Mouse (Mus musculus) hindbrain, embryonic 10.5 days (tissue): ENCODE measurements at regions not wholly inside any gene's neighbourhood (a gene's known extent, or its start where the extent isn't known, plus 50 kb on each side); places are given as distances from the start of the nearest gene placed in this dataset.
"Not testable (repeated sequence)": the region's sequence is repeated elsewhere in the genome, so short reads cannot be mapped to it uniquely, and the experiment has no call there.

Experiments
- DNase-seq: peaks from one replicate; pipeline ENCODE4 v3.0.0-alpha.2; 2017; ENCODE audit warnings: low spot score
- H3K27ac ChIP-seq: fragments of 300-500 bp; sonication (generic); 2 replicates; pipeline ENCODE4 v1.5.1; 2016; ENCODE audit warnings: mild to moderate bottlenecking, moderate library complexity
- H3K27me3 ChIP-seq: fragments of 300-500 bp; sonication (generic); 2 replicates; pipeline ENCODE4 v1.6.1; 2016; ENCODE audit warnings: mild to moderate bottlenecking; ENCODE audit not compliant: poor library complexity, insufficient read depth, severe bottlenecking
- H3K36me3 ChIP-seq: fragments of 300-500 bp; sonication (generic); 2 replicates; pipeline ENCODE4 v1.6.1; 2016; ENCODE audit warnings: mild to moderate bottlenecking, moderate library complexity
- H3K4me1 ChIP-seq: fragments of 300-500 bp; sonication (generic); replicated peaks from 2 replicates; pipeline ENCODE4 v1.6.1; 2016; ENCODE audit warnings: mild to moderate bottlenecking
- H3K4me3 ChIP-seq: fragments of 300-500 bp; sonication (generic); 2 replicates; pipeline ENCODE4 v1.5.1; 2016; ENCODE audit warnings: mild to moderate bottlenecking, moderate library complexity
- H3K9me3 ChIP-seq: fragments of 300-500 bp; sonication (generic); 2 replicates; pipeline ENCODE4 v1.6.1; 2016; ENCODE audit warnings: mild to moderate bottlenecking, moderate library complexity
- WGBS: fragments of 180-500 bp; shearing (Covaris S2); methylation state at CpG from one replicate; pipeline ENCODE4 v1.1.7; 2016; 5-methylcytosine and 5-hydroxymethylcytosine counted together

- H3K9me3 ChIP-seq, result no peaks in the 10 kb centered on the region
- peaks cover 9% of the 10 kb centered on the region for H3K4me1 ChIP-seq
- no peaks in the 10 kb centered on the region for H3K27me3 ChIP-seq
- no peak for DNase-seq
- H3K36me3 ChIP-seq, result no peaks in the 10 kb centered on the region
- no peak overlapping the region for H3K27ac ChIP-seq
- 48% methylated on average over 2 of the region's 2 CpGs for WGBS
- no peak overlapping the region for H3K4me3 ChIP-seq
These were observed 77.7 kb upstream of the Adtrp start for GRCm38 (mm10) chr13:41925211-41925610.

GRCm38 (mm10) chr13:41921178-41921577 lies 73.7 kb upstream of the Adtrp start:
- Histone ChIP-seq H3K9me3 (no peaks in the 10 kb centered on the region), H3K4me3 (no peak overlapping the region), H3K27ac (no peak overlapping the region), H3K4me1 (peaks cover 8% of the 10 kb centered on the region), H3K27me3 (no peaks in the 10 kb centered on the region), H3K36me3 (no peaks in the 10 kb centered on the region)
- DNase-seq, result no peak
- WGBS, result 91% methylated on average over 6 of the region's 6 CpGs

- WGBS, result 34% methylated on average over 5 of the region's 5 CpGs
- H3K4me3 ChIP-seq, result no peak overlapping the region
- H3K36me3 ChIP-seq, result no peaks in the 10 kb centered on the region
- no peak overlapping the region for H3K27ac ChIP-seq
- no peaks in the 10 kb centered on the region for H3K27me3 ChIP-seq
- DNase-seq, result no peak
- H3K4me1 ChIP-seq, result peaks cover 3% of the 10 kb centered on the region
- no peaks in the 10 kb centered on the region for H3K9me3 ChIP-seq
These were observed 71.0 kb upstream of the Adtrp start for GRCm38 (mm10) chr13:41918525-41918924.

- H3K4me1 ChIP-seq, H3K27ac ChIP-seq, DNase-seq, H3K27me3 ChIP-seq, H3K9me3 ChIP-seq, H3K4me3 ChIP-seq, H3K36me3 ChIP-seq: not testable (repeated sequence)
- WGBS, result 92% methylated on average over 9 of the region's 9 CpGs
These were observed 68.3 kb upstream of the Adtrp start for GRCm38 (mm10) chr13:41915816-41916215.

- H3K4me1 ChIP-seq, result no peaks in the 10 kb centered on the region
- no peak overlapping the region for H3K4me3 ChIP-seq
- H3K9me3 ChIP-seq, result no peaks in the 10 kb centered on the region
- H3K36me3 ChIP-seq, result no peaks in the 10 kb centered on the region
- H3K27ac ChIP-seq, result no peak overlapping the region
- no peaks in the 10 kb centered on the region for H3K27me3 ChIP-seq
- WGBS, result 77% methylated on average over 3 of the region's 3 CpGs
- no peak for DNase-seq
These were observed 63.3 kb upstream of the Adtrp start for GRCm38 (mm10) chr13:41910736-41911135.

GRCm38 (mm10) chr13:41910236-41910635 lies 62.8 kb upstream of the Adtrp start:
- Histone ChIP-seq H3K4me3 (no peak overlapping the region), H3K36me3 (no peaks in the 10 kb centered on the region), H3K9me3 (no peaks in the 10 kb centered on the region), H3K4me1 (no peaks in the 10 kb centered on the region), H3K27ac (no peak overlapping the region), H3K27me3 (no peaks in the 10 kb centered on the region)
- DNase-seq, result no peak
- WGBS, result 91% methylated on average over 10 of the region's 10 CpGs

- Histone ChIP-seq H3K4me3 (no peak overlapping the region), H3K36me3 (no peaks in the 10 kb centered on the region)
- WGBS, result 95% methylated on average over 2 of the region's 2 CpGs
These were observed 59.5 kb upstream of the Adtrp start for GRCm38 (mm10) chr13:41907027-41907426.

GRCm38 (mm10) chr13:41903286-41903685 lies 55.8 kb upstream of the Adtrp start:
- Histone ChIP-seq H3K27me3 (no peaks in the 10 kb centered on the region), H3K4me1 (no peaks in the 10 kb centered on the region), H3K36me3 (no peaks in the 10 kb centered on the region), H3K4me3 (no peak overlapping the region), H3K27ac (no peak overlapping the region), H3K9me3 (no peaks in the 10 kb centered on the region)
- no peak for DNase-seq

More at GRCm38 (mm10) chr13:41907027-41907426, 59.5 kb upstream of the Adtrp start:
- no peaks in the 10 kb centered on the region for H3K9me3 ChIP-seq
- H3K27ac ChIP-seq, result no peak overlapping the region
- no peak for DNase-seq
- no peaks in the 10 kb centered on the region for H3K4me1 ChIP-seq
- H3K27me3 ChIP-seq, result no peaks in the 10 kb centered on the region

GRCm38 (mm10) chr13:41899837-41900463 lies 52.5 kb upstream of the Adtrp start:
- no peaks in the 10 kb centered on the region for H3K36me3 ChIP-seq
- no peak for DNase-seq
- H3K9me3 ChIP-seq, result no peaks in the 10 kb centered on the region
- WGBS, result 93% methylated on average over 13 of the region's 13 CpGs
- no peak overlapping the region for H3K4me3 ChIP-seq
- H3K27me3 ChIP-seq, result no peaks in the 10 kb centered on the region
- no peaks in the 10 kb centered on the region for H3K4me1 ChIP-seq
- no peak overlapping the region for H3K27ac ChIP-seq

- no peaks in the 10 kb centered on the region for H3K36me3 ChIP-seq
- no peak overlapping the region for H3K27ac ChIP-seq
- 89% methylated on average over 7 of the region's 7 CpGs for WGBS
- no peaks in the 10 kb centered on the region for H3K27me3 ChIP-seq
- DNase-seq, result no peak
- H3K9me3 ChIP-seq, result no peaks in the 10 kb centered on the region
- H3K4me1 ChIP-seq, result no peaks in the 10 kb centered on the region
- H3K4me3 ChIP-seq, result no peak overlapping the region
These were observed 51.8 kb upstream of the Adtrp start for GRCm38 (mm10) chr13:41899281-41899680.

- H3K9me3 ChIP-seq, result no peaks in the 10 kb centered on the region
- H3K27ac ChIP-seq, result no peak overlapping the region
- H3K4me1 ChIP-seq, result no peaks in the 10 kb centered on the region
- H3K27me3 ChIP-seq, result no peaks in the 10 kb centered on the region
- no peak for DNase-seq
- H3K4me3 ChIP-seq, result no peak overlapping the region
- no peaks in the 10 kb centered on the region for H3K36me3 ChIP-seq
- 92% methylated on average over 8 of the region's 8 CpGs for WGBS
These were observed 50.2 kb upstream of the Adtrp start for GRCm38 (mm10) chr13:41897481-41898317.
